Mouse (Mus musculus) intestine, embryonic 16.5 days (tissue): Measurements from ENCODE around the gene Cenpb. TPM values are rescaled to one million over a fixed set of nuclear protein-coding genes. Genes with fewer than 3 reads are reported as not detected.
A peak's percentile ranks its signal among the peaks of the same experiment; 100 is the strongest.

Experiments
- ATAC-seq: fragments of 200-750 bp; cut with Nextera tagmentation; 2 replicates; pipeline ENCODE4 v1.8.0; 2017; ENCODE audit warnings: moderate TSS enrichment, moderate library complexity
- H3K27ac ChIP-seq: fragments of 300-500 bp; sonication (generic); 2 replicates; pipeline ENCODE4 v1.5.1; 2014; ENCODE audit warnings: mild to moderate bottlenecking, low read length
- H3K27me3 ChIP-seq: fragments of 300-500 bp; sonication (generic); replicated peaks from 2 replicates; pipeline ENCODE4 v1.6.1; 2014; ENCODE audit warnings: low read length, control low read depth, mixed read lengths; ENCODE audit not compliant: control insufficient read depth, insufficient read depth
- H3K36me3 ChIP-seq: fragments of 300-500 bp; sonication (generic); 2 replicates; pipeline ENCODE4 v1.6.1; 2014; ENCODE audit warnings: low read length, control low read depth; ENCODE audit not compliant: control insufficient read depth, insufficient read depth
- H3K4me1 ChIP-seq: fragments of 300-500 bp; sonication (generic); 2 replicates; pipeline ENCODE4 v1.6.1; 2014; ENCODE audit warnings: low read length, control low read depth, mixed read lengths; ENCODE audit not compliant: control insufficient read depth, insufficient read depth
- H3K4me2 ChIP-seq: fragments of 300-500 bp; sonication (generic); 2 replicates; pipeline ENCODE4 v1.6.1; 2014; ENCODE audit warnings: low read depth, low read length, control low read depth
- H3K4me3 ChIP-seq: fragments of 300-500 bp; sonication (generic); 2 replicates; pipeline ENCODE4 v1.5.1; 2014; ENCODE audit warnings: mild to moderate bottlenecking, low read length
- H3K9ac ChIP-seq: fragments of 300-500 bp; sonication (generic); 2 replicates; pipeline ENCODE4 v1.6.1; 2014; ENCODE audit warnings: low read depth, low read length
- H3K9me3 ChIP-seq: fragments of 300-500 bp; sonication (generic); 2 replicates; pipeline ENCODE4 v1.6.1; 2016; ENCODE audit warnings: low read length, control low read depth; ENCODE audit not compliant: control insufficient read depth
- WGBS: fragments of 180-500 bp; shearing (Covaris S2); extraction: QIAGEN DNeasy Blood & Tissue Kit; methylation state at CpG from one replicate; pipeline ENCODE4 v1.1.7; 2014; 5-methylcytosine and 5-hydroxymethylcytosine counted together
- polyA plus RNA-seq: library from polyadenylated mRNA; unstranded; fragments of >200 nt; fragmentation: Nextera tagmentation; extraction: Ambion mirVana; gene quantifications from 2 replicates; pipeline ENCODE4 v1.2.1, GENCODE M21; 2015

Gene Cenpb
- polyA plus RNA-seq, 1 experiment from 2014 or later: 9.7 TPM

GRCm38 (mm10) chr2:131174700-131175099 is 5.2 kb downstream of the Cenpb start:
- H3K27ac ChIP-seq: no peak overlapping the region
- H3K4me1 ChIP-seq: peaks cover 40% of the 10 kb centered on the region
- H3K4me3 ChIP-seq: peak overlapping the region; percentile 44
- H3K36me3 ChIP-seq: no peaks in the 10 kb centered on the region; the same call in 1 of the 2 replicates
- no peak overlapping the region for H3K9ac ChIP-seq
- H3K4me2 ChIP-seq: peak overlapping the region; percentile 74
- ATAC-seq: no peak
- H3K9me3 ChIP-seq: no peaks in the 10 kb centered on the region
- peaks cover 5% of the 10 kb centered on the region; the same call in 1 of the 2 replicates for H3K27me3 ChIP-seq
- WGBS: 6% methylated on average over 11 of the region's 11 CpGs

- no peak overlapping the region for H3K4me2 ChIP-seq
- no peaks in the 10 kb centered on the region; the same call in 1 of the 2 replicates for H3K36me3 ChIP-seq
- H3K9ac ChIP-seq: no peak overlapping the region
- no peak overlapping the region for H3K27ac ChIP-seq
- no peaks in the 10 kb centered on the region for H3K9me3 ChIP-seq
- H3K27me3 ChIP-seq: peaks cover 5% of the 10 kb centered on the region; the same call in 1 of the 2 replicates
- WGBS: 53% methylated on average over 9 of the region's 9 CpGs
- no peak overlapping the region for H3K4me3 ChIP-seq
- H3K4me1 ChIP-seq: peaks cover 23% of the 10 kb centered on the region
- ATAC-seq: no peak
These were observed 7.5 kb downstream of the Cenpb start for GRCm38 (mm10) chr2:131172322-131172721.

GRCm38 (mm10) chr2:131171401-131172104 is 8.3 kb downstream of the Cenpb start:
- Histone ChIP-seq H3K4me3 (peak overlapping the region; percentile 26; the same call in 1 of the 2 replicates), H3K9me3 (no peaks in the 10 kb centered on the region), H3K4me2 (peak overlapping the region; percentile 52), H3K9ac (peak overlapping the region; percentile 46), H3K4me1 (peaks cover 16% of the 10 kb centered on the region; the same call in 1 of the 2 replicates), H3K27ac (no peak overlapping the region), H3K27me3 (peaks cover 5% of the 10 kb centered on the region; the same call in 1 of the 2 replicates), H3K36me3 (no peaks in the 10 kb centered on the region)
- ATAC-seq: no peak
- 18% methylated on average over 43 of the region's 43 CpGs for WGBS

GRCm38 (mm10) chr2:131170936-131171335 is 8.9 kb downstream of the Cenpb start:
- no peak overlapping the region for H3K27ac ChIP-seq
- H3K9me3 ChIP-seq: no peaks in the 10 kb centered on the region
- H3K4me1 ChIP-seq: peaks cover 13% of the 10 kb centered on the region; the same call in 1 of the 2 replicates
- peak overlapping the region; percentile 26; the same call in 1 of the 2 replicates for H3K4me3 ChIP-seq
- no peak for ATAC-seq
- peaks cover 5% of the 10 kb centered on the region; the same call in 1 of the 2 replicates for H3K27me3 ChIP-seq
- no peaks in the 10 kb centered on the region for H3K36me3 ChIP-seq
- 37% methylated on average over 9 of the region's 9 CpGs for WGBS
- peak overlapping the region; percentile 52 for H3K4me2 ChIP-seq
- H3K9ac ChIP-seq: peak overlapping the region; percentile 46; the same call in 1 of the 2 replicates

- Histone ChIP-seq H3K27ac (no peak overlapping the region), H3K4me2 (no peak overlapping the region), H3K4me1 (0 out of 2 replicates have a peak, but pooled peaks cover 4% of the 10 kb centered on the region), H3K36me3 (no peaks in the 10 kb centered on the region), H3K4me3 (no peak overlapping the region), H3K9ac (no peak overlapping the region), H3K27me3 (peaks cover 5% of the 10 kb centered on the region; the same call in 1 of the 2 replicates), H3K9me3 (no peaks in the 10 kb centered on the region)
- no peak for ATAC-seq
- 69% methylated on average over 1 of the region's 1 CpGs for WGBS
These were observed 11.0 kb downstream of the Cenpb start for GRCm38 (mm10) chr2:131168914-131169313.

- 72% methylated on average over 6 of the region's 6 CpGs for WGBS
- Histone ChIP-seq H3K27ac (no peak overlapping the region), H3K4me2 (no peak overlapping the region), H3K9ac (no peak overlapping the region), H3K27me3 (peaks cover 5% of the 10 kb centered on the region; the same call in 1 of the 2 replicates), H3K4me3 (no peak overlapping the region), H3K36me3 (no peaks in the 10 kb centered on the region), H3K4me1 (0 out of 2 replicates have a peak, but pooled peaks cover 4% of the 10 kb centered on the region), H3K9me3 (no peaks in the 10 kb centered on the region)
- ATAC-seq: no peak
These were observed 11.9 kb downstream of the Cenpb start for GRCm38 (mm10) chr2:131167984-131168383.

GRCm38 (mm10) chr2:131166172-131166571 is 13.7 kb downstream of the Cenpb start:
- no peak overlapping the region for H3K4me2 ChIP-seq
- H3K4me1 ChIP-seq: 0 out of 2 replicates have a peak, but pooled peaks cover 4% of the 10 kb centered on the region
- no peak overlapping the region for H3K4me3 ChIP-seq
- peak; percentile 55 for ATAC-seq
- H3K36me3 ChIP-seq: no peaks in the 10 kb centered on the region
- WGBS: 73% methylated on average over 2 of the region's 2 CpGs
- H3K27me3 ChIP-seq: no peaks in the 10 kb centered on the region
- H3K9ac ChIP-seq: no peak overlapping the region
- H3K9me3 ChIP-seq: no peaks in the 10 kb centered on the region
- H3K27ac ChIP-seq: 0 out of 2 replicates have a peak overlapping the region, but pooled peaks have one; percentile 51

GRCm38 (mm10) chr2:131163924-131164323 is 15.9 kb downstream of the Cenpb start:
- Histone ChIP-seq H3K9me3 (no peaks in the 10 kb centered on the region), H3K9ac (0 out of 2 replicates have a peak overlapping the region, but pooled peaks have one; percentile 53), H3K36me3 (no peaks in the 10 kb centered on the region), H3K27me3 (no peaks in the 10 kb centered on the region), H3K4me2 (no peak overlapping the region), H3K4me1 (peaks cover 6% of the 10 kb centered on the region), H3K4me3 (peak overlapping the region; percentile 28; the same call in 1 of the 2 replicates), H3K27ac (peak overlapping the region; percentile 74)
- no peak for ATAC-seq
- WGBS: 74% methylated on average over 7 of the region's 7 CpGs

GRCm38 (mm10) chr2:131160671-131161111 is 19.2 kb downstream of the Cenpb start:
- Histone ChIP-seq H3K9ac (peak overlapping the region; percentile 87), H3K4me2 (peak overlapping the region; percentile 88), H3K4me1 (peaks cover 12% of the 10 kb centered on the region), H3K9me3 (no peaks in the 10 kb centered on the region), H3K27me3 (no peaks in the 10 kb centered on the region), H3K36me3 (no peaks in the 10 kb centered on the region), H3K4me3 (peak overlapping the region; percentile 84), H3K27ac (peak overlapping the region; percentile 93)
- WGBS: under 1% methylated on average over 17 of the region's 17 CpGs
- 0 out of 2 replicates have a peak, but pooled peaks have one; percentile 9 for ATAC-seq
